ENCODE assay signal across 8 mouse cellular contexts in the genomic region with DNA sequence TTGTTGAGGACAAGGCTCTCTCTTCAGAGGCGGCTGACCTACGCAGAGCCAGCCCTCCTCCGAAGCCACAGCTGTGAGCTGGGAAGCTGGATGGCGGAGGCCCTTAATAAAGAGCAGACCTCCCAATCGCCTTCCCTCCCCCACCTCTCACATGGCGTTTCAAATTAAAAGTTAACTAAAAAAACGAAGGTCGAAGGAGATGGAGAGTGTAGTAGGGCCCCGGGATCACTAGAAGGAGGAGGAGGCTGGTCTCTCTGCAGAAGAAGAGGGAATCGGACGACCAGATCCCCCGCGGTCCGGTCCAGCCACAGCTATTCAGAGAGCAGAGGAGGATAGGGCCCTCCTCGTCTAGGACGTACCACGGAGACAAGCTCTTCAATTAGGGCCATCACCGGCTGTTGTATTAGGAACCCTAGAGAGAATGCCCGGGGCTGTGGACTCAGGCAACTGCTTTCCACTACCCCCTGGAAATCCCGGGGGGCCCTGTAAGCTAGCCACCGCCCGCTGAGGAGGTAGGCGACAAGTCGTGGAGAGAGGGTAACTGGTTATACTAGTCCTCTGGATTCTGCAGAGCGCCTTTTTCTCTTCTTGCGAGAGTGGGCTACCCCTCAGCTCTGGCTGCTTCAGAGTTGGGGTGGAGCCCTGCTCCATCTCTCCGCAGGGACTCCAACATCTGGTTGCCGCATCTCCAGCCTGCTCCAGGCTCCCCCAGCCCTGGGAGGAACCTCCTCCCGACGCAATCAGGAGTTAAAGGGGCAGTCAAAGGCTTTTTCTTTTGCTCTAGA. TPM values are rescaled to one million over a fixed set of nuclear protein-coding genes. Genes with fewer than 3 reads are reported as not detected.
DNase-seq lines count a peak whose midpoint lies in the region; ATAC-seq lines count a peak whose summit lies in the region.

No protein-coding gene starts in this region.

- peaks cover 56% of the 10 kb centered on the region for H3K4me1 ChIP-seq in midbrain, embryonic 10.5 days
- H3K4me1 ChIP-seq in midbrain, embryonic 15.5 days, result peaks cover 29% of the 10 kb centered on the region
- H3K4me1 ChIP-seq in intestine, embryonic 14.5 days (replicated peaks; ENCODE audit: control insufficient read depth, insufficient read depth, low read length), result peaks cover 14% of the 10 kb centered on the region

- under 1% methylated on average over 30 of the region's 30 CpGs for WGBS in midbrain, embryonic 10.5 days
- WGBS in midbrain, embryonic 15.5 days, result 2% methylated on average over 30 of the region's 30 CpGs
- WGBS in intestine, embryonic 14.5 days, result 1% methylated on average over 30 of the region's 30 CpGs

- H3K4me3 ChIP-seq in midbrain, embryonic 10.5 days, result peak overlapping the region; percentile 28
- no peak overlapping the region for H3K4me3 ChIP-seq in midbrain, embryonic 15.5 days
- H3K4me3 ChIP-seq in intestine, embryonic 14.5 days (ENCODE audit: low read depth, low read length), result peak overlapping the region; percentile 30

- no peak overlapping the region for H3K4me2 ChIP-seq in midbrain, embryonic 15.5 days
- peak overlapping the region; percentile 55 for H3K4me2 ChIP-seq in intestine, embryonic 14.5 days (ENCODE audit: low read length)

- no peak; the same call in 1 of the 2 replicates for ATAC-seq in midbrain, embryonic 15.5 days (replicated peaks)
- ATAC-seq in intestine, embryonic 14.5 days (replicated peaks; ENCODE audit: low FRiP score, low TSS enrichment, low read depth), result no peak
- ATAC-seq in CD4-positive, CD25-positive, alpha-beta regulatory T cell, adult 4 months, result no peak

- no peak overlapping the region for H3K9ac ChIP-seq in midbrain, embryonic 15.5 days
- peak overlapping the region; percentile 43 for H3K9ac ChIP-seq in intestine, embryonic 14.5 days (ENCODE audit: low read length)

- no peaks in the 10 kb centered on the region for H3K9me3 ChIP-seq in midbrain, embryonic 10.5 days (replicated peaks)
- H3K9me3 ChIP-seq in midbrain, embryonic 15.5 days, result no peaks in the 10 kb centered on the region
- no peaks in the 10 kb centered on the region for H3K9me3 ChIP-seq in intestine, embryonic 14.5 days (ENCODE audit: control insufficient read depth, low read length)

- DNase-seq in midbrain, embryonic 10.5 days (ENCODE audit: low spot score), result peak; percentile 65
- peak; percentile 47 to 67 for DNase-seq in gastrocnemius, postnatal 4 days (ENCODE audit: low spot score in 2 of 2)
- peak; percentile 81 for DNase-seq in intestine, embryonic 14.5 days (ENCODE audit: low spot score)
- peak; percentile 23 to 49 for DNase-seq in lung, postnatal 4 days
- no peak for DNase-seq in spleen, postnatal 14 days (ENCODE audit: low spot score in 2 of 2)
- no peak for DNase-seq in adrenal gland, postnatal 4 days (ENCODE audit: low spot score in 2 of 2)

- H3K27me3 ChIP-seq in midbrain, embryonic 10.5 days (ENCODE audit: low read depth, poor library complexity, severe bottlenecking), result peaks cover 100% of the 10 kb centered on the region
- peaks cover 77% of the 10 kb centered on the region for H3K27me3 ChIP-seq in midbrain, embryonic 15.5 days (replicated peaks)
- H3K27me3 ChIP-seq in intestine, embryonic 14.5 days (replicated peaks; ENCODE audit: control insufficient read depth, insufficient read depth, low read length), result peaks cover 59% of the 10 kb centered on the region

- H3K36me3 ChIP-seq in midbrain, embryonic 10.5 days, result no peaks in the 10 kb centered on the region
- no peaks in the 10 kb centered on the region for H3K36me3 ChIP-seq in midbrain, embryonic 15.5 days (replicated peaks)
- no peaks in the 10 kb centered on the region for H3K36me3 ChIP-seq in intestine, embryonic 14.5 days (ENCODE audit: control insufficient read depth, insufficient read depth, low read length)

- no peak overlapping the region; the same call in 1 of the 2 replicates for H3K27ac ChIP-seq in midbrain, embryonic 10.5 days (replicated peaks)
- no peak overlapping the region for H3K27ac ChIP-seq in midbrain, embryonic 15.5 days
- H3K27ac ChIP-seq in intestine, embryonic 14.5 days (ENCODE audit: low read depth), result peak overlapping the region; percentile 90

RNA-seq across cellular contexts. Expression of gene Pdgfra, which starts 3.6 kb away (rescaled TPM):
- polyA plus RNA-seq in midbrain, embryonic 10.5 days (2016; fragmentation: Nextera tagmentation; extraction: Ambion mirVana), result 15.6 and 19.5 TPM in 2 replicates
- 11.1 and 11.3 TPM in 2 replicates for polyA plus RNA-seq in midbrain, embryonic 15.5 days (2015; fragmentation: Nextera tagmentation; extraction: Ambion mirVana)
- 10 to 100 TPM; 72.4 to 77.3 TPM for total RNA-seq in gastrocnemius, postnatal 4 days (2021)
- 50.9 and 62.3 TPM in 2 replicates for polyA plus RNA-seq in intestine, embryonic 14.5 days (2014; fragmentation: Nextera tagmentation; extraction: Ambion mirVana)
- polyA plus RNA-seq in CD4-positive, CD25-positive, alpha-beta regulatory T cell, adult 4 months (2017; shearing (Covaris generic)), result under 1 TPM in 1 of 2 experiments, not detected in 1; 0.66 TPM
- 10 to 100 TPM; 46.8 to 49.6 TPM for total RNA-seq in adrenal gland, postnatal 4 days (2021)

Comparison
In these comparisons a context has a peak if more than half of its experiments do, and no peak if none do; other contexts are left out.
1. DNase-seq: peak in midbrain, embryonic 10.5 days (single experiment), gastrocnemius, postnatal 4 days (2 of 2), intestine, embryonic 14.5 days (single experiment) and lung, postnatal 4 days (2 of 2); none in spleen, postnatal 14 days (0 of 2) and adrenal gland, postnatal 4 days (0 of 2).